Mouse (Mus musculus) heart, postnatal 0 days (tissue): Measurements from ENCODE around the gene Dmwd.

Experiments
- CTCF ChIP-seq: IDR thresholded peaks from 2 replicates; pipeline ENCODE4 v1.5.1; 2016; ENCODE audit warnings: antibody characterized with exemption, control low read depth, low read depth
- EP300 ChIP-seq: IDR thresholded peaks from 2 replicates; pipeline ENCODE4 v1.6.1; 2016; ENCODE audit warnings: antibody characterized with exemption, low read depth

DNA sequence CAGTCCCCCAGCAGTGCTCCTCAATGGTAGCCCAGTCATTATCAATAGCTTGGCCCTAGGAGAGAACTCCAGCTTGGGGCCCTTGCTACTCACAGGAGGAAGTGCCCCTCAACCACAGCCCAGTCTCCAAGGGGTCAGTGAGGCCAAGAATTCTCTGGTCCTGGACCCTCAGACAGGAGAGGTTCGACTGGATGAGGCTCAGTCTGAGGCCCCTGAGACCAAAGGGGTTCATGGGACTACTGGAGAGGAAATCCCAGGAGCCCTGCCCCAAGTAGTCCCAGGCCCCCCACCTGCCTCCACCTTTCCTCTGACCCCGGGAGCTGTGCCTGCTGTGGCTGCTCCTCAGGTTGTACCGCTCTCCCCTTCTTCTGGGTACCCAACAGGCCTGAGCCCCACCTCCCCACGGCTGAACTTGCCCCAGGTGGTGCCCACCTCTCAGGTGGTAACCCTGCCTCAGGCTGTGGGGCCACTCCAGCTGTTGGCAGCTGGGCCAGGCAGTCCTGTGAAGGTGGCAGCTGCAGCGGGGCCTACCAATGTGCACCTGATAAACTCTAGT lies 20.5 kb downstream of the Dmwd start:
- TF ChIP-seq CTCF, result no peak
- TF ChIP-seq EP300, result no peak
